Mouse (Mus musculus) layer of hippocampus, postnatal 36 days (tissue): ENCODE measurements around the gene Olfr352. TPM values are rescaled to one million over a fixed set of nuclear protein-coding genes. Genes with fewer than 3 reads are reported as not detected.

Source experiments
- DNase-seq, 2 experiments: peaks; one replicate each; pipeline ENCODE4 v3.0.0; 2022
- total RNA-seq, 2 experiments: library from RNA; stranded (reverse); gene quantifications; 2 replicates each; pipeline ENCODE4 v1.2.3; 2021

The Olfr352 gene
- not detected for total RNA-seq

- DNase-seq = no peak
Observed at GRCm38 (mm10) chr2:36868160-36868559, at the start of gene Olfr352. Gene Olfr352, plus strand, starts transcription at chr2:36868460.

GRCm38 (mm10) chr2:36846010-36846409 lies 22.2 kb upstream of the Olfr352 start, which contains the start of gene Olfr350:
Gene Olfr350, plus strand, starts transcription at chr2:36846310.
- DNase-seq = no peak

- DNase-seq = no peak
Observed at GRCm38 (mm10) chr2:36862560-36862959, 5.7 kb upstream of the Olfr352 start, which contains the start of gene Olfr351. Gene Olfr351, minus strand, starts transcription at chr2:36862660.

- no peak for DNase-seq
Observed at GRCm38 (mm10) chr2:36892836-36893235, 24.6 kb downstream of the Olfr352 start, which contains the start of gene Olfr353. Gene Olfr353, minus strand, starts transcription at chr2:36892936.

- DNase-seq = no peak
Observed at GRCm38 (mm10) chr2:36897114-36897513, 28.9 kb downstream of the Olfr352 start.

- no peak for DNase-seq
Observed at GRCm38 (mm10) chr2:36905380-36905779, 37.1 kb downstream of the Olfr352 start, which contains the start of gene Olfr354. Gene Olfr354, plus strand, starts transcription at chr2:36905680.

Other genes starting within 250 kb of the Olfr352 start
- not detected for gene Olfr345, start 228.4 kb upstream of the Olfr352 start, total RNA-seq
- gene Olfr346, start 182.7 kb upstream of the Olfr352 start, total RNA-seq = not detected
- not detected for gene Olfr347, start 136.6 kb upstream of the Olfr352 start, total RNA-seq
- gene Olfr348, start 84.2 kb upstream of the Olfr352 start, total RNA-seq = not detected
- gene Olfr50, start 77.9 kb upstream of the Olfr352 start, total RNA-seq = not detected
- gene Olfr3, start 51.4 kb upstream of the Olfr352 start, total RNA-seq = not detected
- gene Olfr350, start 22.1 kb upstream of the Olfr352 start, total RNA-seq = not detected
- not detected for gene Olfr351, start 5.8 kb upstream of the Olfr352 start, total RNA-seq
- gene Olfr353, start 24.5 kb downstream of the Olfr352 start, total RNA-seq = not detected
- not detected for gene Olfr354, start 37.2 kb downstream of the Olfr352 start, total RNA-seq
- gene Olfr355, start 60.4 kb downstream of the Olfr352 start, total RNA-seq = not detected
- gene Olfr356, start 68.7 kb downstream of the Olfr352 start, total RNA-seq = not detected
- not detected for gene Olfr357, start 125.4 kb downstream of the Olfr352 start, total RNA-seq
- not detected for gene Olfr358, start 140.9 kb downstream of the Olfr352 start, total RNA-seq
- not detected for gene Olfr360, start 197.3 kb downstream of the Olfr352 start, total RNA-seq
- gene Olfr361, start 220.8 kb downstream of the Olfr352 start, total RNA-seq = not detected
- gene Olfr362, start 249.4 kb downstream of the Olfr352 start, total RNA-seq = not detected